Mouse (Mus musculus): ENCODE results near the gene Dab2ip. TPM values are rescaled to one million over a fixed set of nuclear protein-coding genes. Genes with fewer than 3 reads are reported as not detected.
A peak's percentile ranks its signal among the peaks of the same experiment; 100 is the strongest.

Dab2ip gene
- total RNA-seq (2021) (10 to 100 TPM; 45.6 to 47.9 TPM), polyA plus RNA-seq (2012; rRNA removed) (34.5 and 37.5 TPM in 2 replicates)
- long read RNA-seq, full-length matches to known transcripts, result 10 of 31 reads
- long read RNA-seq, partial matches to known transcripts, result 3 of 31 reads
- long read RNA-seq, other reads (novel, unspliced or antisense), result 18 of 31 reads

DNA sequence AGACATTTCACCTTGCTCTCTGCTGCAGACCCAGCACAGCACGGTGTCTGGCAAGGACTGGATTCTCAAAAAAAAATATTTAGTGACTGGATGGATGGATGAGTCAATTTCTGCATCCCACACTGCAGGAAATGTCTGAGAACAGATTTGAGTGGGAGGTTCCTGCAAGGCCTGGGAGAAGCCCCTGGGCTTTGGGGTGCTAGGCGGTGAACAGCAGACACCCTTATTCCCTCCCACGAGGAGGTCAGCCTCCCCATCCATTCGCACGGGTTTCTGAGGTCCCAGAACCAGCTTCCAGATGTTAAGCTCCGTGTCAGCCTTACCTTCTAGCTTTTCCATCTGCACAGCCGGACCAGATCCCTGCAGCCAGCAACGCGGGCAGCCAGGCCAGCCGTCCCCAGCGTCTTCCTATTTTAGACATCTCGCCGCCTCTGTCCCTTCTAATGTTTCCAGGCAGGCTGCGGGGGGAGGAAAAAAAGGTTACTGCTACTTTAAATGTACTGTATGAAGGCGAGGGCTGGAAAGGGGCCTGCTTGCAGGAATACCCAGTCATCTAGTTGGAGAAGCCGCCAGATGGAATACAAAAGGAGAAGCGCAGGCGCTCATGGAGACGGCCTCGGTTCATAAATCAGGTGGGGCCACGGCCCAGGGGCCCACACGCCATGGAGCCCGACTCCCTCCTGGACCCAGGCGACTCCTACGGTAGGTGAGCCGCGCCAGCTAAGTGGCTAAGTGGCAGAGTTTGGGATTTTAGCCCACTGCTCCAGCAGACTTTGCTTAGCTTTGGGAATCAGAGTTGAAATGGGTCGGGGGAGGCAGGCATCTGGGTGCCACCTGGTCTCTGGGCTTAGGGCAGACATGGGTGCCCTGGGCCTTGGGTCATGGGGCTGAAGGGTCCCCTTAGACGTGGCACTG lies at the start of gene Dab2ip:
Gene Dab2ip (plus strand): TSS at position 356 of the 915 bp plus-strand sequence.
- no peaks in the 10 kb centered on the region for H3K36me3 ChIP-seq (ENCODE audit: control insufficient read depth, insufficient read depth, low read length)
- no peak for TF ChIP-seq CTCF (IDR thresholded peaks at IDR 0.05)
- no peak for TF ChIP-seq EP300 (IDR thresholded peaks at IDR 0.05; ENCODE audit: insufficient read depth, low read depth, low read length)
- TF ChIP-seq POLR2A (IDR thresholded peaks at IDR 0.05; ENCODE audit: insufficient read depth, low read depth, low read length), result no peak
- peak; percentile 30 to 48 for DNase-seq
- peaks cover 5% of the 10 kb centered on the region; the same call in 1 of the 2 replicates for H3K4me1 ChIP-seq (ENCODE audit: control insufficient read depth, insufficient read depth, low read length)
- H3K27me3 ChIP-seq (ENCODE audit: control insufficient read depth, insufficient read depth, low read length), result no peaks in the 10 kb centered on the region
- WGBS, result 50% methylated on average over 29 of the region's 29 CpGs
- peak within 1 kb of the TSS; percentile 35 for H3K4me3 ChIP-seq
- intact Hi-C loops (cut with DNase I), result no loop called here
- H3K27ac ChIP-seq, result peak within 1 kb of the TSS; percentile 50
- peak within 1 kb of the TSS; percentile 47 for H3K9ac ChIP-seq (ENCODE audit: low read depth, low read length)
- H3K79me2 ChIP-seq (replicated peaks; ENCODE audit: control insufficient read depth, insufficient read depth, low read length), result no peaks in the 10 kb centered on the region

DNA sequence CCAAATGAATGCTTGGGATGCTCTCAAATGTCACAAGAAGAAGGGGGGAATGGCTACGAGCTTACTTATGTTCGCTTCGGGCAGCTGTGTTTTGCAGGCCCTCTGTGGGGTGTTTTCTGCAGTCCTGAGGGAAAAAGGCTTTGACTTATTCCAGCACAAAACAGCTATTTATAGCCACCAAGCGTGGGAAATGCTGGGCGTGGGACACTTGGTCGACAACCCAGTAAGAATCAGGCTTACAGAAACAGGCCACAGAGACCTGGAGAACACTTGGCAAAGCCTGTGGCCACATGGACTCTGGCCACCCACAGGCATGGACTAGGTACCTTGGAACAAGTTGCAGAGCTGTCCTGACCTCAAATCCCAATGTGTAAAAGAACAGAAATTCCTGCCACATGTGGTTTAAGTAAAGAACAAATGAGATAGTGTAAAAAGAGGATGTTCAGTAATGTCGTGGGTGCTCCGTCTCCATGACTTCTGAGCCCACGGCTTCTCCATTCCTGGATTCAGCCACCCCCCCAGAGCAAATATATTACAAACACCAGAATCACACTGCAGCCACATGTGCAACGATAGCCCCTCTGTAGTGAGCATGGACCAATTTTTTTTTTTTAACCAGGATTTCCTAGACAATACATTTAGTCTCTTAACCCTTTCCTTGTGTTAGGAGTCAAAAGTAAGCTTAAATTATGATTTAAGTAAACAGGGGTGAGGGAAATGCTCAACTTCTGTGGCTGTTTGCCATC lies 49.3 kb upstream of the Dab2ip start:
- intact Hi-C loops (cut with DNase I), result loop anchor here (2.0 kb wide), 1 partner anchor 76 kb away; no protein-coding TSS in a partner anchor
- no peak overlapping the region for H3K9ac ChIP-seq (ENCODE audit: low read depth, low read length)
- WGBS, result 19% methylated on average over 10 of the region's 10 CpGs

DNA sequence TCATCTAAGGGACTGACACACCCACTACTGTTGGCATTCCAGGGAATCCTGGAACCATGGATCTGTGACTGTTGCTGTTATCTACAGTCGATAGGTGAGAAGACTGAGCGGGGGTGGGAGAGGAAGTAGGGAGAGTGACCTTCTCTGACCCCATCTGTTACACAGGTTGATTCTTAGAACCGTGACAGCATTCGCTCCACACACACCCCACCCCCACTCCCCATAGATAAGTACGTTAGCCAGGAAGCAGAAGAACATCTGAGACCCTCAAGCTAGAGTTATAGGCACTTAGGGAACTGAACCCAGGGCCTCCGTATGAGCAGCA lies 48.8 kb upstream of the Dab2ip start:
- 35% methylated on average over 6 of the region's 6 CpGs for WGBS
- peaks cover 37% of the 10 kb centered on the region for H3K4me1 ChIP-seq (ENCODE audit: control insufficient read depth, insufficient read depth, low read length)

More for the DNA sequence above, 49.3 kb upstream of the Dab2ip start:
- H3K36me3 ChIP-seq (ENCODE audit: control insufficient read depth, insufficient read depth, low read length), result no peaks in the 10 kb centered on the region
- DNase-seq, result peak; percentile 69 to 82
- peaks cover 38% of the 10 kb centered on the region for H3K4me1 ChIP-seq (ENCODE audit: control insufficient read depth, insufficient read depth, low read length)
- H3K27ac ChIP-seq, result peak overlapping the region; percentile 80
- no peaks in the 10 kb centered on the region for H3K27me3 ChIP-seq (ENCODE audit: control insufficient read depth, insufficient read depth, low read length)
- H3K79me2 ChIP-seq (replicated peaks; ENCODE audit: control insufficient read depth, insufficient read depth, low read length), result no peaks in the 10 kb centered on the region
- no peak for TF ChIP-seq CTCF (IDR thresholded peaks at IDR 0.05)
- TF ChIP-seq EP300 (IDR thresholded peaks at IDR 0.05; ENCODE audit: insufficient read depth, low read depth, low read length), result peak; percentile 55; the same call in 1 of the 2 replicates
- 0 out of 2 replicates have a peak, but pooled peaks have one; percentile 32 for TF ChIP-seq POLR2A (IDR thresholded peaks at IDR 0.05; ENCODE audit: insufficient read depth, low read depth, low read length)
- H3K4me3 ChIP-seq, result no peak overlapping the region

DNA sequence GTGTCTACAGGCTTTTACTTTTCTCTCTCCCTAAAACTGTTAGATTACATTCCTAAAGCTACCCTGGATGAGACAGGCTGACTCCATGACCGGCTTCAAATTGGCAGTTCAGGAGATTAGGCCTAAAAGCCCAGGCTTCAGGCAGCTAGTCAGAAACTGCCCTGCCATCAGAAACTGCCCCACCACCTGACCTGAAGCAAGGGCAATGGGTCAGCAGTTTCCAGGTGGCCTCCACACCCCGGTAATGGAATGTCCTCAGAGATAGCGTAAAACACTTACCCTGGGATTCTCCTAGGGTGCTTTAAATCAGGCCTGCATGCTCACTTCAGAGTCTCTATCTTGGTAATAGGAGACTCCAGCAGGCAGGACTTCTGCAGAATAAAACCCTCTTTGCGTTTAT lies 48.2 kb upstream of the Dab2ip start:
- H3K27ac ChIP-seq, result peak overlapping the region; percentile 80; the same call in 1 of the 2 replicates
- no peak for TF ChIP-seq EP300 (IDR thresholded peaks at IDR 0.05; ENCODE audit: insufficient read depth, low read depth, low read length)
- TF ChIP-seq CTCF (IDR thresholded peaks at IDR 0.05), result no peak
- no peak for TF ChIP-seq POLR2A (IDR thresholded peaks at IDR 0.05; ENCODE audit: insufficient read depth, low read depth, low read length)
- 60% methylated on average over 4 of the region's 4 CpGs for WGBS
- no peaks in the 10 kb centered on the region for H3K79me2 ChIP-seq (replicated peaks; ENCODE audit: control insufficient read depth, insufficient read depth, low read length)
- intact Hi-C loops (cut with DNase I), result loop anchor here (2.0 to 5.0 kb wide), 3 partner anchors 29 to 77 kb away; no protein-coding TSS in a partner anchor
- H3K4me3 ChIP-seq, result no peak overlapping the region
- peaks cover 37% of the 10 kb centered on the region for H3K4me1 ChIP-seq (ENCODE audit: control insufficient read depth, insufficient read depth, low read length)
- DNase-seq, result no peak
- no peaks in the 10 kb centered on the region for H3K27me3 ChIP-seq (ENCODE audit: control insufficient read depth, insufficient read depth, low read length)
- H3K9ac ChIP-seq (ENCODE audit: low read depth, low read length), result no peak overlapping the region
- H3K36me3 ChIP-seq (ENCODE audit: control insufficient read depth, insufficient read depth, low read length), result no peaks in the 10 kb centered on the region

More for the DNA sequence above, 48.8 kb upstream of the Dab2ip start:
- intact Hi-C loops (cut with DNase I), result loop anchor here (2.0 kb wide), 1 partner anchor 77 kb away; no protein-coding TSS in a partner anchor
- no peaks in the 10 kb centered on the region for H3K27me3 ChIP-seq (ENCODE audit: control insufficient read depth, insufficient read depth, low read length)
- no peak overlapping the region for H3K4me3 ChIP-seq
- no peak for DNase-seq
- H3K79me2 ChIP-seq (replicated peaks; ENCODE audit: control insufficient read depth, insufficient read depth, low read length), result no peaks in the 10 kb centered on the region
- no peak overlapping the region for H3K9ac ChIP-seq (ENCODE audit: low read depth, low read length)
- H3K36me3 ChIP-seq (ENCODE audit: control insufficient read depth, insufficient read depth, low read length), result no peaks in the 10 kb centered on the region
- H3K27ac ChIP-seq, result peak overlapping the region; percentile 80
- TF ChIP-seq POLR2A (IDR thresholded peaks at IDR 0.05; ENCODE audit: insufficient read depth, low read depth, low read length) (no peak), CTCF (IDR thresholded peaks at IDR 0.05) (no peak), EP300 (IDR thresholded peaks at IDR 0.05; ENCODE audit: insufficient read depth, low read depth, low read length) (no peak)

DNA sequence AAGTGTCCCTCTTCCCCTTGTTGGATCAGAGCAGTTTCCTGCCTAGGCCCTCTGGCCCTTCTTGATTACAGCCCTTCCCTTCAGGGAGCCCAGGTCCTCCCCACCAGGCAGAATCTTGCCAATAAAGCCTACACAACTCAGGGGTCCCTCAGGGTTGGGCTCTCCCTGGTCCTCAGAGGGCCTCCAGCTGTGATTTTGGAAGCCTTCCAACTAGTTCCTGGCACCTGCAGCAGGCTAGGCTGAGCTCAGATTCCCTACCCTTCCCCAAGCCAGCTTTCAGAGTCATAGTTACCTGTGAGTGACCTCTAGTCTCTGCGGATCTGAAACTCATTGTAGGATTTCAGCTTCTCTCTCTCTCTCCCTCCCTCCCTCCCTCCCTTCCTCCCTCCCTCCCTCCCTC lies 47.1 kb upstream of the Dab2ip start:
- 24% methylated on average over 1 of the region's 1 CpGs for WGBS
- TF ChIP-seq POLR2A (IDR thresholded peaks at IDR 0.05; ENCODE audit: insufficient read depth, low read depth, low read length) (no peak), EP300 (IDR thresholded peaks at IDR 0.05; ENCODE audit: insufficient read depth, low read depth, low read length) (0 out of 2 replicates have a peak, but pooled peaks have one; percentile 29), CTCF (IDR thresholded peaks at IDR 0.05) (no peak)
- Histone ChIP-seq H3K27ac (peak overlapping the region; percentile 33; the same call in 1 of the 2 replicates), H3K27me3 (ENCODE audit: control insufficient read depth, insufficient read depth, low read length) (no peaks in the 10 kb centered on the region), H3K4me3 (no peak overlapping the region), H3K9ac (ENCODE audit: low read depth, low read length) (no peak overlapping the region), H3K79me2 (replicated peaks; ENCODE audit: control insufficient read depth, insufficient read depth, low read length) (no peaks in the 10 kb centered on the region), H3K36me3 (ENCODE audit: control insufficient read depth, insufficient read depth, low read length) (no peaks in the 10 kb centered on the region), H3K4me1 (ENCODE audit: control insufficient read depth, insufficient read depth, low read length) (peaks cover 32% of the 10 kb centered on the region)
- no peak for DNase-seq
- intact Hi-C loops (cut with DNase I), result loop anchor here (2.0 to 5.0 kb wide), 2 partner anchors 28 to 64 kb away; no protein-coding TSS in a partner anchor
